Mouse (Mus musculus): ENCODE data around the gene Abca1. TPM values are rescaled to one million over a fixed set of nuclear protein-coding genes. Genes with fewer than 3 reads are reported as not detected.

The Abca1 gene
- polyA plus RNA-seq (2012; fragmentation: generic; extraction: Trizol), result 1 to 10 TPM in 1 of 2 experiments, under 1 TPM in 1; 0.04 to 1.3 TPM

DNA sequence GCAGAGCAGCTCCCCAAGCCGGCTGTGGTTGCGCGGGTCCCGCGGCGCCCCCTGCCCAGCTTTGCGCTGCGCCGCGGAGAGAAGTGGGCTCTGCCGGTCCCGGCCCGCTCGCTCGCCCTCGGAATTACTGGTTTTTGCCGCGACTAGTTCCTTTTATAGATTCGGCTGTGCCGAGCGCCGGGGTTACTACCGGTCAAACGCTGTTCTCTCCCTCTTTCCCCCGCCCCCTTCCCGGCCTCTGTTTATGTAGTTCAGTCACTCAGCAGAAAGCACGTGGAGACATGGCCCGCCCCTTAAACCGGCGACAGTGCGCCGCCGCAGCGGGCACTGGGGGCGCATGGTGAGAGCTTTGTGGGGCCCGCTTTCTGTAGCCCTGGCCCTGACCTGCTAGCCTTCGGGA, at the start of gene Abca1:
TSS of gene Abca1 (minus strand) at position 129 of the 400 bp plus-strand sequence.

GRCm38 (mm10) chr4:53011732-53012361, 147.8 kb downstream of the Abca1 start, which contains the start of gene Nipsnap3b:
Gene Nipsnap3b, plus strand, starts transcription at chr4:53011880.

GRCm38 (mm10) chr4:52989248-52989647, 170.4 kb downstream of the Abca1 start, which contains the start of gene Nipsnap3a:
Gene Nipsnap3a, plus strand, starts transcription at chr4:52989272.

Other genes with a start within 250 kb of the Abca1 start
- gene Olfr272, start 240.7 kb downstream of the Abca1 start, polyA plus RNA-seq (2012; fragmentation: generic; extraction: Trizol), result not detected
- not detected for gene Olfr270, start 195.3 kb downstream of the Abca1 start, polyA plus RNA-seq (2012; fragmentation: generic; extraction: Trizol)
- gene Nipsnap3a, start 170.6 kb downstream of the Abca1 start, polyA plus RNA-seq (2012; fragmentation: generic; extraction: Trizol), result not detected
- gene Nipsnap3b, start 148.0 kb downstream of the Abca1 start, polyA plus RNA-seq (2012; fragmentation: generic; extraction: Trizol), result 10 to 100 TPM; 11.7 to 20.0 TPM